In genomic region chr4:101293661-101294060, GRCm38 (mm10) we compare ENCODE assay signal across 9 mouse cellular contexts. TPM values are rescaled to one million over a fixed set of nuclear protein-coding genes. Genes with fewer than 3 reads are reported as not detected.
DNase-seq lines count a peak whose midpoint lies in the region; ATAC-seq and TF ChIP-seq lines count a peak whose summit lies in the region.
"Had no signal": no experiment of that assay in that cellular context is flagged by ENCODE, and none has a peak within 500 bp of the region (broad histone marks: within the 10 kb centered on the region; RNA-seq: fewer than 3 reads in every experiment).

No protein-coding gene starts in this region.

- ATAC-seq in kidney, embryonic 15.5 days (replicated peaks; ENCODE audit: low FRiP score), result no peak
- ATAC-seq in liver, embryonic 13.5 days (ENCODE audit: low read depth), result 0 out of 2 replicates have a peak, but pooled peaks have one; percentile 9

- peak overlapping the region; percentile 77 for H3K4me2 ChIP-seq in kidney, embryonic 15.5 days
- peak overlapping the region; percentile 90 for H3K4me2 ChIP-seq in liver, embryonic 13.5 days

- peak overlapping the region; percentile 51 for H3K4me3 ChIP-seq in kidney, embryonic 15.5 days (replicated peaks)
- peak overlapping the region; percentile 71 for H3K4me3 ChIP-seq in brown adipose tissue, adult 24 weeks (ENCODE audit: insufficient read depth, low read depth, low read length)
- H3K4me3 ChIP-seq in embryonic fibroblast, embryonic 13.5 days (ENCODE audit: insufficient read depth, low read length), result no peak overlapping the region
- peak overlapping the region; percentile 63; the same call in 1 of the 2 replicates for H3K4me3 ChIP-seq in liver, embryonic 13.5 days (replicated peaks)

- peak overlapping the region; percentile 44; the same call in 1 of the 2 replicates for H3K9ac ChIP-seq in kidney, embryonic 15.5 days
- peak overlapping the region; percentile 79; the same call in 1 of the 2 replicates for H3K9ac ChIP-seq in liver, embryonic 13.5 days

- peaks cover 22% of the 10 kb centered on the region for H3K4me1 ChIP-seq in kidney, embryonic 15.5 days
- H3K4me1 ChIP-seq in brown adipose tissue, adult 24 weeks (ENCODE audit: control insufficient read depth, insufficient read depth, insufficient read length, low read length), result 0 out of 2 replicates have a peak, but pooled peaks cover 4% of the 10 kb centered on the region
- peaks cover 5% of the 10 kb centered on the region; the same call in 1 of the 2 replicates for H3K4me1 ChIP-seq in embryonic fibroblast, embryonic 13.5 days (ENCODE audit: control insufficient read depth, insufficient read depth, low read length)
- H3K4me1 ChIP-seq in liver, embryonic 13.5 days (replicated peaks), result peaks cover 31% of the 10 kb centered on the region

- no peaks in the 10 kb centered on the region for H3K36me3 ChIP-seq in kidney, embryonic 15.5 days
- H3K36me3 ChIP-seq in liver, embryonic 13.5 days, result no peaks in the 10 kb centered on the region

- no peak for DNase-seq in kidney, postnatal 10 days
- no peak for DNase-seq in liver, embryonic 13.5 days
- no peak for DNase-seq in left cerebral cortex, adult 11 months (ENCODE audit: low spot score)
- no peak for DNase-seq in adrenal gland, postnatal 36 days
- DNase-seq in gastrocnemius, postnatal 4 days (ENCODE audit: low spot score in 2 of 2), result no peak
- DNase-seq: cerebellum, adult 9-10 months had no signal

- no peaks in the 10 kb centered on the region for H3K27me3 ChIP-seq in kidney, embryonic 15.5 days
- peaks cover 38% of the 10 kb centered on the region for H3K27me3 ChIP-seq in liver, embryonic 13.5 days

- no peak for TF ChIP-seq CTCF in embryonic fibroblast, embryonic 13.5 days (IDR thresholded peaks at IDR 0.05; ENCODE audit: borderline replicate concordance, insufficient read depth, low read length)

- 41% methylated on average over 9 of the region's 9 CpGs for WGBS in kidney, embryonic 15.5 days
- 53% methylated on average over 9 of the region's 9 CpGs for WGBS in liver, embryonic 13.5 days (ENCODE audit: insufficient replicate concordance)

- no peak for TF ChIP-seq POLR2A in embryonic fibroblast, embryonic 13.5 days (IDR thresholded peaks at IDR 0.05; ENCODE audit: low read depth, low read length)

- H3K27ac ChIP-seq in kidney, embryonic 15.5 days, result peak overlapping the region; percentile 88; the same call in 1 of the 2 replicates
- H3K27ac ChIP-seq in brown adipose tissue, adult 24 weeks (replicated peaks; ENCODE audit: low read depth, low read length), result peak overlapping the region; percentile 88; the same call in 1 of the 2 replicates
- H3K27ac ChIP-seq in embryonic fibroblast, embryonic 13.5 days (ENCODE audit: insufficient read depth, low read length), result peak overlapping the region; percentile 94
- H3K27ac ChIP-seq in liver, embryonic 13.5 days, result peak overlapping the region; percentile 86; the same call in 1 of the 2 replicates

- no peaks in the 10 kb centered on the region for H3K9me3 ChIP-seq in kidney, embryonic 15.5 days (replicated peaks)
- H3K9me3 ChIP-seq in liver, embryonic 13.5 days (replicated peaks), result no peaks in the 10 kb centered on the region

RNA-seq across cellular contexts. Expression of gene Jak1, which starts 28.6 kb away (rescaled TPM):
- polyA plus RNA-seq in kidney, embryonic 15.5 days (2015; fragmentation: Nextera tagmentation; extraction: Ambion mirVana), result 88.2 and 88.3 TPM in 2 replicates
- 45.5 and 51.7 TPM in 2 replicates for polyA plus RNA-seq in brown adipose tissue, adult 24 weeks (2012; ENCODE audit: insufficient read depth, insufficient read length, missing spikeins)
- 186 and 192 TPM in 2 replicates for polyA plus RNA-seq in embryonic fibroblast, embryonic 13.5 days (2011; ENCODE audit: insufficient read length, low read depth, missing spikeins)
- 41.0 and 52.5 TPM in 2 replicates for polyA plus RNA-seq in liver, embryonic 13.5 days (2015; fragmentation: Nextera tagmentation; extraction: Ambion mirVana)
- total RNA-seq in adrenal gland, postnatal 36 days (2021), result 100 to 1,000 TPM; 137 TPM
- total RNA-seq in gastrocnemius, postnatal 4 days (2021), result 100 to 1,000 TPM; 108 to 117 TPM
